Mouse (Mus musculus): ENCODE measurements around the gene Prtn3.

Prtn3 gene

DNA sequence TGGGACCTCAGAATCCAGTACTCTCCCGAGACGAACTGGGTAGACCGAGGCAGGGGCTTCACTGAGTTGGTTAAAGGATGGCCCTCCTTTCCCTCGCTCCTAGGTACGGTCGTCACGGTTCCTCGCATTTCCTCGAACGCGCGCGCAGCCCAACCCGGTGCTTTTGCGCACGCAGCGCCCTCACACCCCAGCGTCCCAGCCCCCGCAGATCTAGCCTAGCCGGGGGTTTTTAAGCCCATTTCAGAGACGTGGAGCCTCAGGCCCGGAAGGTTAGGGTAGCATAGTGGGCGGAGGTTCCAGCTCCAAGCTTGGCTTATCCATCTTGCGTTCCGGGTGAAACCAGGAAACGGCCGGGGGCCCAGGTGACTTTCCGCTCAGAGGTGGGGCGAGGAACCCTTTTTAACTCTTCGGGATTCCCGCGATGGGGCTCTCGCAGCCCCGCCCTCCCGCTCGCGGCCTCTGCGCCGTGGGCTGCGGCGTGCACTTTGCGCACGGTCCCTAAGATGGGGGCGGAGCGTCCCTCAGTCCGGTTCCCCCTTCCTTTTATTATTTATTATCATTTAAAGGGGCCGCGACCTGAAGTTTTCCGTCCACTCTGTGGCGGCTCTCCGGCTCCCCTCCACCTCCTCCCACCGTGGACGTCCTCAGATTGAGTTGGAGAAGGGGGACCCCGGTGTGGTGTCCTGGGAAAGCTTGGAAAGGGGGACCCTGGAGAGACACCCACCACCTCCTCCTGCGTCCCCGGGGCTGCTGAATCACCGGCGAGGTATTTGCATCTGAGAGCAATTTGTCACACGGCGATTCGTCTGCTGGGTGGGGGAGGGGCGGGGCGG, 52.4 kb downstream of the Prtn3 start, which contains the start of gene Arid3a:
TSS of gene Arid3a (plus strand) at position 553 of the 833 bp plus-strand sequence.
- in situ Hi-C loops (cut with MboI, MseI): loop anchor here (5.0 kb wide), 1 partner anchor 36 kb away; the partner anchor contains the start of gene Wdr18

DNA sequence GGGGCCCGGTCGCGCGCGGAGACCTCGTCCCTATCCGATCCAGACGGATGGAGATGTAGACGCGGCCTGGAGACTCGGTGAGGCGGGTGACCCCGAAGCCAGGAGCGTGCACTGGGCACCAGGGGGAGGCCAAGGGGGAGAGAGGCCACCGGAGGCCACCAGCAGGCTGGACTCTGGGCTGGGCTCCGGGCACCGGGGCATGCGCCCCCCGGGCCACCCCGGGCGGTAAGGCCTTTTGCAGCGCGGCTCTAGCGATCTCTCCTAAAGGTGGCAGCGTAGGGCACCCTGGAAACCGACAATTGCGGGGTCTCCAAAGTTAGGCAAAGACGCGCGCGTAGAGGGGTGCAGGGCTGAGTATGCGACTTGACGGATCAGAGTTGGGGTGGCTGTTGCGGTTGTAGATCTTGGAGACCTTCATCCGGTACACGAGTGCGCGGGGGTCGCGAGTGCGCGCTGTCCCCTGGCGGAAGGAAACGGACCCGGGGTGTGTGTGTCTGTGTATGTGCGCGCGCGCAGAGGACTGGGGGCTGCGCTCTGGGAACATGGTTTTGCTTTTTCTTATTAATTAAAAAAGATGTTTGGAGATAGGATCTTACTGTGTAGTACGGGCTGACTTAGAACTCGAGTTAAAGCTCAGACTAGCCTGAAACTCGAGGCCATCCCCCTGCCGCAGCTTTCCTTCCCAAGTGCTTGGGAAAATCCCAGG, 53.2 kb downstream of the Prtn3 start:
- in situ Hi-C loops (cut with MboI, MseI): loop anchor here (5.0 kb wide), 1 partner anchor 35 kb away; the partner anchor contains the start of gene Wdr18

DNA sequence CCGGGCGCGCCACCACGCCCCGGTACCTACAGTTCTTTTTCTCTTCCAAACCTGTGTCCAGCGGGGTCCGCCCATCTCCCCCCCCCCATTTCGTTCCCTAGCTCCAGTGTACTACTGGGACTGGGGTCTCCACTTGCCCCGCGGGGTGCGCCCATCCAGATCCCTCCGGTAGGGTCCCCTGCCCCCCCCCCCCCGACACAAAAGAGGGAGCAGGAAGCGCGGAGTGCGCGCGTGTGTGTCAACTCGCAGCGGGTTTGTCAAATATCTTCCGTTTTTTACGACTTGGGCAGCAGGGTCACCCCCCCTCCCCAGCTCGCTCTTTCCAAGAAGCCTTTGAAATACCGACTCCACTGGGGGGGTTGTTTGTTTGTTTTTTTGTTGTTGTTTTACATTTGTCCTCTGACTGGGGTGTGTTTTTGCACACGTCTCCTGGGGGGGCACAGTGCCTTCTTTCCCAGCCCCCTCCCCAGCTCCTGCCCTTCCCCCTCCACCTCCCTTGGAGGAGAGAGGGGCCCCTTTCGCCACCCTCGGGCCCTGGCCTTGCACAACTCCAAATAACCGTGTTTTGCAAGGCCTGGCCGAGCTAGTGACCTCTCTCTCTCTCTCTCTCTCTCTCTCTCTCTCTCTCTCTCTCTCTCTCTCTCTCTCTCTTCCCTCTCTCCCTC, 53.9 kb downstream of the Prtn3 start:
- in situ Hi-C loops (cut with MboI, MseI): loop anchor here (5.0 kb wide), 1 partner anchor 34 kb away; the partner anchor contains the start of gene Wdr18

DNA sequence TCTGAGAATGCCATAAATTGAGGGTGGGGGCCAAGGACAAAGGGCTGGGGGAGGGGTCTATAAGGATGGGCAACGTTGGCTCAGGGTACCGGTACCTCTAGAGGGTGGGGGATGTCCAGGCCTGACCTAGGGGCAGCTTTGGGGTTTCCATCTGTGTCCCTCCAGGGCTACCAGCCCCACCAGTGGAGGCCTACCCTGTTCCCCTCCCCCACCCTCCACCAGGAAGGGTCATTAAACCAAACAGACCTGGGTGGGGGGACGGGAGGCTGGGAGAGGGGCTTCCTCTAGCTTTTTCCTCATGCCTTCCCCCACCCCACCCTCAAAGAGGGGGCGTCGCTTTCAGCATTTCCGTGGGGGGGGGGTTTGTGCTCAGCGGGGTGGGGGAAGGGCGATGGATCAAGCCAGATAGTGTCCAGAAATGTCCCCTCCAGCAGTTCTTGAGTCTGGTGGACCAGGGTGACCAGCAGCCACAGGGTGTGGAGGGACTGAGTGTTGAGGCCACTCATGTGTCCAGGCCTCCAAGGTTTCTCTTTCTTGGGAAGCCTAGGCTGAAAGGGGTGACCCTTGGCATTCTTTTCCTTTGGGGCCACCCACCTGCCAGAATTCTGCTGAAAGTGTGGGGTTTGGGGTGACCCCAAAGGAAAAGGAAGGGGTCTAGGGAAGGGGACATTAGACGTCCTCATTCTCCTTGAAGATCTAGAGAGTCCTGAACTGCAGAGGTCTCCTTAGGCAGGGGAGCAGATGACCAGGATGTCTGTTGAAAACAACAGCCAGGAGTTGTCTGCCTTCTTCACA, 54.8 kb downstream of the Prtn3 start:
- in situ Hi-C loops (cut with MboI, MseI): loop anchor here (5.0 kb wide), 1 partner anchor 33 kb away; the partner anchor contains the start of gene Wdr18

DNA sequence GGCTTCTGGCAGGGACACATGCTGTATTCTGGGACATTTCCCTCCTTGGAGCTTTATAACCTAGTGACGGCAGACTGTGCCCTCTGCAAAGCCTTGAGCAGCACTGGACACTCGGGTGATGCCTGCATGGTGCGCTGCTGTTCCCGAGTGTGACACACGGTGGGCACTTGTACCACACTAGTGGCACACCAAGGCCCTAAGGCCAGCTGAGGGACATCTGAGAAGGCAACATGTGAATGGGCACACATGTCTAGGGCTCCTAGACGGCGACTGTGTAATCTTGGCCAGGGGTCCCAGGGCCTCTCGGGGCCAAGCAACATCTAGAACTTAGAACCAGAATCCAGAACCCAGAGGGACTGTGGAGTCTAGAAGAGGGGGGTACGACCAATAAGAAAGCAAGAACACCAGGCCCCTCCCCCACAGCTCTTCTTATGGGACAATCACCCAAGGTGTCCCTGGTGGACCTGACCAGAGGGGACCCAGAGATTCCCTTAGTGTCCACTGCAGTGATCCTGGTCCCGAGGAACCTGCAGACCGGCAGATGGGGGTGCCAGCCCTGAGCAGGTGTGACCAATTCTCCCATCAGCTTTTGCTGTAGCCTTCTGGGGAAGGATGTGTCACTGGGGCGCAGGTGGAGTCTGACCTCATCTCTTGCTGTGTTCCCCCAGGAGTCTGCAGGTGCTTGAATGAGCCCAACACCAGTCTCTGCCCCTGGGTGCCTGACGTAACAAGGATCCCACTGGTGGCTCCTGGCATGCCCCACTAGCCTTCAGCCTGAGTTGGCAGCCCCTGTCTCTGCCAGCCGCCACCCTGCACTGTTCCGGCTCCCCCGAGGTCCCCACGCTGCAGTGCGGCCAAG, 55.9 kb downstream of the Prtn3 start:
- in situ Hi-C loops (cut with MboI, MseI): loop anchor here (5.0 kb wide), 1 partner anchor 32 kb away; the partner anchor contains the start of gene Wdr18

DNA sequence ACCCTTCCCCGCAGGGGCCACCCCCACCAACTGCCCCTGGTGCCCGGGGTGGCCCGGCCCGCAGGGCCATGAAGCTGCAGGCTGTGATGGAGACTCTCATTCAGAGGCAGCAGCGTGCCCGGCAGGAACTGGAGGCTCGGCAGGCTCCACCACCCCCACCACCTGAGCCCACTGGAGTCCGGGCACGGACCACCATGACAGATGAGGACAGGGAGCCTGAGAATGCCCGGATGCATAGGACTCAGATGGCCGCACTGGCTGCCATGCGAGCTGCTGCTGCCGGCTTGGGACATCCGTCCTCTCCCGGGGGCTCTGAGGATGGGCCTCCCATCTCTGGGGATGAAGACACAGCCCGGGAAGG, 56.5 kb downstream of the Prtn3 start:
- in situ Hi-C loops (cut with MboI, MseI): no loop called here

DNA sequence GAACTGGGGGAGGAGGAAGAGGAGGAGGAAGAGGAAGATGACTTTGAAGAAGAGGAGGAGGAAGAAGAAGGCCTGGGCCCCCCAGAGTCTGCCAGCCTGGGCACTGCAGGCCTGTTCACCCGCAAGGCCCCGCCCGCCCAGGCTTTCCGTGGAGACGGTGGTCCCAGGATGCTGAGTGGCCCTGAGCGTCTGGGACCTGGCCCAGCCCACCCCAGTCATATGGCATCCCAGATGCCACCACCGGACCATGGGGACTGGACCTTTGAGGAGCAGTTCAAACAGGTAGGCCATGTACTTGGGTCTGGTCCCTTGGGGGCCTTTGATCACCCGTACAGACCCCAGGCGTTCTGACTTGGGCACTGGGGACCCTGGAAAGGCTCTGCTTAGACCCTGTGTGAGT, 57.5 kb downstream of the Prtn3 start:
- in situ Hi-C loops (cut with MboI, MseI): no loop called here

DNA sequence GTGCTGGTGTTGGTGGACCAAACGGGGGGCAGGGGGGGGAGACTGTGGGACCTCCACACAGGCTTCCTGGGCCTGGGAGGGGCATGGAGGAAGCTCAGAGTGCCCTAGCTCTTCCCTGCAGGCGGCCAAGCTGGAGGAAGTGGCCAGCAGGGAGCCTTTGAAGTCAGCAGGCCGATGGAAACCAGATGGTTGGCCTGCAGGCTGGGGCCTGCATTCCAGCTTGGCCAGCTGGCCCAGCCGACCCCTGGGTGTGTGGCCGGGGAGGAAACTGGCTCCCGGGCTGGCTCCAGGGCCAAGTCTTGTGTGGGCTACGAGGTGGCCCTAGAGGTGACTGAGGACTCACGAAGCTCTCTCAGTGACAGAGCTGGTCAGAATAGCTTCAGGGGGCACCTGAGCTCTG, 58.5 kb downstream of the Prtn3 start:
- in situ Hi-C loops (cut with MboI, MseI): no loop called here

Data from T-helper 2 cell (primary cell).